Mouse (Mus musculus) R1 (cell line): ENCODE measurements around the gene Pabpn1l.

Source experiments
- DNase-seq: peaks from one replicate; pipeline ENCODE4 v3.0.0-alpha.2; 2018; ENCODE audit warnings: low read depth, low spot score

Gene Pabpn1l

GRCm38 (mm10) chr8:122622727-122623126, at the start of gene Pabpn1l:
TSS of gene Pabpn1l (minus strand) at chr8:122622739.
- no peak for DNase-seq

GRCm38 (mm10) chr8:122671894-122672293, 49.4 kb upstream of the Pabpn1l start:
- no peak for DNase-seq

GRCm38 (mm10) chr8:122670718-122671117, 48.2 kb upstream of the Pabpn1l start:
- no peak for DNase-seq

DNA sequence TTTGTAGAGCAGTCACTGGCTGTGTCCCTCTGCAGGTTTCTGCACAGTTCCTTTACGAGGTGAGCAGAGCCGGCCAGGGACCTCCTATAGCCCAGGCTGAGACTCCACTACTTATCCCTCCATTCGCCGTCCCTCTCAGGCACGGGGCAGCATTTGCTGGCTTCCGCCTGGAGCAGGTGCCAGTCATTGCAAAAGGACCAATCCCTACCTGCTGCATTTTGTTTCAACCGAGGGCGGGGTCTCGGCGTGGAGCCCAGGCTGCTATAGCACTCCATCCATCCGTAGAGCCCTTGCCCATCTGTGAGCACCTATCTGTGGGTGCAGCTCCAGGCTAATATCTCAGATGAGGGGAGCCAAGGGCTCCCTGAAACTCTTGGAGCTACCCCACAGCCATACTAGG, 47.5 kb upstream of the Pabpn1l start:
- DNase-seq = no peak

GRCm38 (mm10) chr8:122669370-122669769, 46.8 kb upstream of the Pabpn1l start:
- DNase-seq = no peak

DNA sequence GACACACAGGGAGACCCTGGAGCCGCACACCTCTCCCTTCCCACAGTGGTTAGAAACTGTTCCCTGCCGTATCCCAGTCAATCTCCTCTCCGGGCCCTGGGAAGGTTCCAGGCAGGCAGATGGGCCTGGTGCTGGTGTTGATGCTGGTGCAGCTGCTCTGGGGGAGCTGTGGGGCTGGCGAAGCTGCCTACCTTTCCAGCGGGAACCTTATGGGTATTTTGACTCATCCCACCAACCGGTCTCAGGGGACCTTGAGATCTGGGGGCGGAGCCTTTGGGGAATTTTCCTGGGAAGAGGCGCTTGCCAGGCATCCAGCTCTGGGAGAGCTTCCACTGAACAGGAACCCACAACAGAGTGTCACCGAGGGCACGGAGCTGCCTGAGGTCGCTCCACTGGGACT, 45.3 kb upstream of the Pabpn1l start:
- no peak for DNase-seq

- no peak for DNase-seq
Observed at GRCm38 (mm10) chr8:122666827-122667226, 44.3 kb upstream of the Pabpn1l start.

GRCm38 (mm10) chr8:122666338-122666764, 43.8 kb upstream of the Pabpn1l start:
- DNase-seq = no peak

DNA sequence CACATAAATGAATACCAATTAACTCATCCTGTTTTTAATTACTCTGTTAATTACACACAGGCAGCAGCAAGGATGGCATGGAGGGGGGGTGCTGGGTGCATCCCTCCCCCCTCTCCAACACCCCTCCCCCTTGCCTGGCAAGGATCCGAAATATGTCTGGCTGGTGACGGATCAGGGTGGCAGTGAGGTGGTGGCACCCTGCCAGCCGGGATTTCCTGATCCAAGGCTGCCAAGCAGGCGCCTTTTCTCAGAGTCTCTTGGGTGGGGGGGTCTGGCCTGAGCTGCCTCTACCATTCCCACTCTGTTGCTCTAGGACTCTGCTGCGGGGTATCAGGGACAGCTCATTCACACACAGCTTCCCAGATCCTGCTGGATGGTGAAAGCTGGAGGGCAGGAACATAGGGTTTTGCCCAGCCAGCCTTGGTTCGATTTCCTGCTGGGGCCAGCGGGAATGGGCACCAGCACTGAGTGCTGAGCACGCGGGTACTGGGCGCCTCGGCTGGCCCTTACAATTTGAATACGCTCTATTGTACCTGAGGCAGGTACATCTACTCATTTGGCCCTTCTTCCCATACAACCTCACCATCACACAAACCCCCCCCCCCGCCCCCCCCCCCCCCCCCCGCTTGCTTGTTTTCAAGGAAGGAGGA, 43.3 kb upstream of the Pabpn1l start:
- no peak for DNase-seq

GRCm38 (mm10) chr8:122665221-122665620, 42.7 kb upstream of the Pabpn1l start:
- no peak for DNase-seq

DNA sequence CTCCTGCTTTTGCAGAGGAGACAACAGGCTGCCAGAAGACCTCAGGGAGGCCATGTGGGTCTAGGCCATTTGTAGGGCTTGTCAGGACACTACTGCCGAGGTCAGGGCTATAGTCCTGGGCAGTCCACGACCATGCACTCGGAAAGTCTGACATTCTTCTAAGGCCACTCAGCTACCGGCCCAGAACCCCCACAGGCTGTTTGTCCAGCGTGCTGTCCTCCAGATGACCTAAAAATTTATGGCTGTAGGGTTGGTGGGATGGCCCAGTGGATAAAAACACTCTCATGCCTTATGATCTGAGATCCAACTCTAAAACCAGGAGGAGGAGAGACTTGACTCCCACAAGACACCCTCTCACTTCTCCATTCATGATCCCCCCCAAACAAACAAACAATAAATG, 41.1 kb upstream of the Pabpn1l start:
- no peak for DNase-seq

- DNase-seq = no peak
Observed at GRCm38 (mm10) chr8:122663106-122663505, 40.6 kb upstream of the Pabpn1l start.

DNA sequence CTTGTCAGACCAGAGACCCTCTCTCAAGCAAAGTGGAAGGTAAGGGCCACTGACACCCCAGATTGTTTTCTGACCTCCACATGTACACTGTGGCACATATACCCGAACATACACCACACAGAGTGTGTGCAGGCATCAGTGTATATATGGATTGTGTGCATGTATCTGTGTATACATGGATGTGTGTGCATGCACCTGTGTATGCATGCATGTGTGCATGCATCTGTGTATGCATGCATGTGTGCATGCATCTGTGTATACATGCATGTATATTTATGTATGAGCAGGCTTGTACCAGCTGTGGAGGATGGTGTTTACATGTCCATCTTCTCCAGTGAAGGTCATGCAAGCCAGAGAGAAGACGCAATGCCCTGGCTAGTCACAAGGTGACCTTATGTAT, 39.4 kb upstream of the Pabpn1l start:
- no peak for DNase-seq

DNA sequence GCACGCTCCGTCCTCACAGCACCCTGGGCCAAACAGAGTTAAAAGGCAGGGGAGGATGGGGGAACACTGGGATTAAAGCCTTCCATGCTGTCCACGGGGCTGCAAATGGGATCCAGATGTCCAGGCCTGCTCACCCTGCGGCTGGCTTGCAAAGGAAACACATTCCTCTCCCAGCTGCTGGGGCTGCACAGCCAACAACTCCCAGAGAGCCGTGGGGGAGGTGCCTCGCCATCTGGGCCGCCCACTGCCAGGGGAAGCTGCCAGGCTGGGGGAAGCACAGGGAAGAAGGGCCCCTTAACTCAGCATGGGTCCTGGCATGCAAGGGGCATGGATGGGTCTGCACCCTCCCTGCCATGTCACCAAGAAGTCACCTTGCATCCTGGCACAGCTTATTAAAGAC, 38.6 kb upstream of the Pabpn1l start:
- DNase-seq = no peak

- DNase-seq = peak; percentile 52
Observed at GRCm38 (mm10) chr8:122660022-122660421, 37.5 kb upstream of the Pabpn1l start.

DNA sequence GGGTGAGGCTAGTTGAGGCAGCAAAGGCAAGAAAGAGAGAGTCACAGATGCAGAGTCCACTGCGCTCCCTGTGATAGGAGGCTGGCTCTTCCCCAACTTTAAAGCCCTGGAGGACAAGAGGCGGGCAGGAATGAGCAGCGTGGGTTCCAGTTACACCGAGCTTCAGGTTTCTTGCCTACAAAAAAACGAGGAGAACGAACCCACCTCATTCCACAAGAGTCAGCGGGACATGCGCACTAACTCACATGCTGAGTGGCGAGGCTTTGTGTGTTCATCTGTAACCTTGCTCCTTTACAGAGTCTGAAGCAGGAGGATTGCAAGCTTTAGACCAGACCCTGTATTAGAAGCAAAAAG, 36.2 kb upstream of the Pabpn1l start:
- no peak for DNase-seq

DNA sequence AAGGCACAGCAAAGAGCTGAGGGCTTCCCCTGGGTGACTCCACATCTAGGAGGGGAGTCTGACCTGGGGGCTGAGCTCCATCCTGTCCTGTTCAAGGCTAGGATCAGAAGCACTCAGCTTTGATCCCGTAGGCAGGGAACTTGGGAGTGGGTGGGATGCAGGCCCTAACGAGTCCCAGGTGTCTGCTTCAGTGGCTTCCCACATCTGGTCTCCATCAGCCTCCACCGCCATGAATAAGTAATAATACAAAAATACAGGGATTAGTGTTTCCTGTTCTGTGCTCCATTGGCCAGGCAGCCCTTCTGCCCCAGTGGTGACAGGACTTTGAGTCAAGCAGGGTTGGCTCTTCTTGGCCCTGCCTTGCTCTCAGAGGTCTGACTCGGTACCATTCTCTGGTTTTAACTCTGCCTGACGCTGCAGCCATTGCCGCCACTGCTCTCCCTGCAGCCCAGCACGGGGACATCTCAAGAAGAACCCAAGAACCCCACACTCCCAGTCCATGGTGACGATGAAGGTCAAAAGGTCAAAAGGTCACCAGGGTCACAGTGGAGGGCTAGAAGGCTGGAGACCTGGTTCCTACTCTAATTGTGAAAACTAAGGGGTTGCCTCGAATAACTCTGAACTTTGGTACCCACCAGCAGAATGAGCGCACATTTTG, 35.7 kb upstream of the Pabpn1l start:
- DNase-seq = no peak

GRCm38 (mm10) chr8:122656056-122656999, 33.8 kb upstream of the Pabpn1l start:
- no peak for DNase-seq

- DNase-seq = no peak
Observed at GRCm38 (mm10) chr8:122654768-122655167, 32.2 kb upstream of the Pabpn1l start.

GRCm38 (mm10) chr8:122652643-122653042, 30.1 kb upstream of the Pabpn1l start:
- DNase-seq = no peak

GRCm38 (mm10) chr8:122651326-122651921, 28.9 kb upstream of the Pabpn1l start:
- DNase-seq = no peak
